Mouse (Mus musculus): ENCODE measurements around the gene Naip2.
"Not testable (repeated sequence)": the region's sequence is repeated elsewhere in the genome, so short reads cannot be mapped to it uniquely, and the experiment has no call there.

GRCm38 (mm10) chr13:100201659-100202333 lies at the start of gene Naip2:
- TF ChIP-seq CTCF (IDR thresholded peaks at IDR 0.05; ENCODE audit: control insufficient read depth, insufficient read depth, insufficient read length); CEBPB (IDR thresholded peaks at IDR 0.05; ENCODE audit: low read depth); MAX (IDR thresholded peaks at IDR 0.05); MYOD1 (IDR thresholded peaks at IDR 0.05; ENCODE audit: control insufficient read depth, insufficient read length, low read depth); USF1 (IDR thresholded peaks at IDR 0.05; ENCODE audit: low read depth); MYOG (IDR thresholded peaks at IDR 0.05; ENCODE audit: control insufficient read depth, extremely low read depth, insufficient read length): not testable (repeated sequence)
